Mouse (Mus musculus) midbrain, embryonic 14.5 days (tissue): ENCODE results near the gene Ccdc180. TPM values are rescaled to one million over a fixed set of nuclear protein-coding genes. Genes with fewer than 3 reads are reported as not detected.
A peak's percentile ranks its signal among the peaks of the same experiment; 100 is the strongest.

Experiments
- ATAC-seq: fragments of 200-750 bp; cut with Nextera tagmentation; 2 replicates; pipeline ENCODE4 v1.8.0; 2017; ENCODE audit warnings: moderate number of reproducible peaks, moderate library complexity; ENCODE audit not compliant: low FRiP score, low TSS enrichment
- DNase-seq: peaks from one replicate; pipeline ENCODE4 v3.0.0-alpha.2; 2015
- H3K27ac ChIP-seq: fragments of 300-500 bp; sonication (generic); replicated peaks from 2 replicates; pipeline ENCODE4 v1.5.1; 2014; ENCODE audit warnings: mild to moderate bottlenecking, low read depth, low read length, moderate library complexity
- H3K27me3 ChIP-seq: fragments of 300-500 bp; sonication (generic); 2 replicates; pipeline ENCODE4 v1.6.1; 2014; ENCODE audit warnings: low read length, control low read depth, mixed read lengths; ENCODE audit not compliant: control insufficient read depth, insufficient read depth
- H3K36me3 ChIP-seq: fragments of 300-500 bp; sonication (generic); 2 replicates; pipeline ENCODE4 v1.6.1; 2014; ENCODE audit warnings: low read length, control low read depth; ENCODE audit not compliant: control insufficient read depth, insufficient read depth
- H3K4me1 ChIP-seq: fragments of 300-500 bp; sonication (generic); 2 replicates; pipeline ENCODE4 v1.6.1; 2014; ENCODE audit warnings: mild to moderate bottlenecking, antibody characterized with exemption, low read length, control low read depth; ENCODE audit not compliant: control insufficient read depth, insufficient read depth
- H3K4me2 ChIP-seq: fragments of 300-500 bp; sonication (generic); 2 replicates; pipeline ENCODE4 v1.6.1; 2014; ENCODE audit warnings: mild to moderate bottlenecking, low read length, moderate library complexity
- H3K4me3 ChIP-seq: fragments of 300-500 bp; sonication (generic); replicated peaks from 2 replicates; pipeline ENCODE4 v1.5.1; 2014; ENCODE audit warnings: low read depth, low read length
- H3K9ac ChIP-seq: fragments of 300-500 bp; sonication (generic); replicated peaks from 2 replicates; pipeline ENCODE4 v1.6.1; 2014; ENCODE audit warnings: mild to moderate bottlenecking, low read length, moderate library complexity
- H3K9me3 ChIP-seq: fragments of 300-500 bp; sonication (generic); 2 replicates; pipeline ENCODE4 v1.6.1; 2016; ENCODE audit warnings: low read length, control low read depth, mixed read lengths; ENCODE audit not compliant: control insufficient read depth
- WGBS: fragments of 180-500 bp; shearing (Covaris S2); extraction: QIAGEN DNeasy Blood & Tissue Kit; methylation state at CpG from one replicate; pipeline ENCODE4 v1.1.7; 2014; 5-methylcytosine and 5-hydroxymethylcytosine counted together
- polyA plus RNA-seq: library from polyadenylated mRNA; unstranded; fragments of >200 nt; fragmentation: Nextera tagmentation; extraction: Ambion mirVana; gene quantifications from 2 replicates; pipeline ENCODE4 v1.2.1, GENCODE M21; 2014

Gene Ccdc180
- polyA plus RNA-seq, 1 experiment from 2014 or later = 0.14 TPM

- DNase-seq = no peak
- Histone ChIP-seq H3K9ac (no peak overlapping the region), H3K9me3 (no peaks in the 10 kb centered on the region), H3K36me3 (no peaks in the 10 kb centered on the region), H3K4me2 (no peak overlapping the region), H3K4me1 (no peaks in the 10 kb centered on the region), H3K4me3 (no peak overlapping the region), H3K27me3 (no peaks in the 10 kb centered on the region), H3K27ac (no peak overlapping the region)
- ATAC-seq = no peak
- WGBS = 91% methylated on average over 4 of the region's 4 CpGs
Observed at GRCm38 (mm10) chr4:45956706-45957105, 66.6 kb downstream of the Ccdc180 start.

- H3K27me3 ChIP-seq = no peaks in the 10 kb centered on the region
- H3K9ac ChIP-seq = no peak within 1 kb of the TSS
- H3K9me3 ChIP-seq = no peaks in the 10 kb centered on the region
- H3K4me2 ChIP-seq = no peak within 1 kb of the TSS
- DNase-seq (no peak), ATAC-seq (no peak)
- 83% methylated on average over 10 of the region's 10 CpGs for WGBS
- H3K36me3 ChIP-seq = no peaks in the 10 kb centered on the region
- peaks cover 13% of the 10 kb centered on the region; the same call in 1 of the 2 replicates for H3K4me1 ChIP-seq
- no peak within 1 kb of the TSS for H3K4me3 ChIP-seq
- no peak within 1 kb of the TSS for H3K27ac ChIP-seq
Observed at GRCm38 (mm10) chr4:45964771-45965439, 74.8 kb downstream of the Ccdc180 start, which contains the start of gene Tdrd7. Gene Tdrd7 (plus strand): TSS chr4:45965334.

- H3K9me3 ChIP-seq = no peaks in the 10 kb centered on the region
- H3K9ac ChIP-seq = no peak overlapping the region
- no peak overlapping the region for H3K27ac ChIP-seq
- no peaks in the 10 kb centered on the region for H3K36me3 ChIP-seq
- no peaks in the 10 kb centered on the region for H3K27me3 ChIP-seq
- H3K4me2 ChIP-seq = no peak overlapping the region
- DNase-seq = no peak
- no peak for ATAC-seq
- no peak overlapping the region for H3K4me3 ChIP-seq
- 36% methylated on average over 13 of the region's 13 CpGs for WGBS
- peaks cover 13% of the 10 kb centered on the region; the same call in 1 of the 2 replicates for H3K4me1 ChIP-seq
Observed at GRCm38 (mm10) chr4:45965737-45966447, 75.8 kb downstream of the Ccdc180 start.

DNA sequence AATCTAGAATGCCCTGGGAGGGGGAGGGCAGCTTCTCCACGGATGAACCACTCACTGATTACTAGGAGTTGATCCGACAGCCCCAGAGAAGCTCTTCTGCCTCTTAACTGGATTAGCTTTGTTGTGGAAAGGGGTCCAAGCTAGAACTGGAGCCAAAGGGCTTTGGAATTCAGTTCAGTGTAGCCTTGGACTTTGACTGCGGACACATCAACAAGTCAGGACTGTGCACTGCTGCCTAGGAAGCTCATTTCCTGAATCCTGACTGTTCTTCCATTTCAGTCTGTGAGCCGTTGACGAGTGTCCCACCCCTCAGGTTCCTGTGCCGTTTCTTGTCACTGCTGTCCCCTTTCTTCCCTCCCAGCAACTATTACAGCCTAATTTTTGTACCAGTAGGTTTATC lies 76.6 kb downstream of the Ccdc180 start:
- Histone ChIP-seq H3K36me3 (no peaks in the 10 kb centered on the region), H3K9me3 (no peaks in the 10 kb centered on the region), H3K27me3 (no peaks in the 10 kb centered on the region), H3K27ac (no peak overlapping the region), H3K9ac (no peak overlapping the region), H3K4me2 (no peak overlapping the region), H3K4me1 (peaks cover 13% of the 10 kb centered on the region; the same call in 1 of the 2 replicates), H3K4me3 (no peak overlapping the region)
- no peak for ATAC-seq
- WGBS = 8% methylated on average over 6 of the region's 6 CpGs
- DNase-seq = peak; percentile 21

DNA sequence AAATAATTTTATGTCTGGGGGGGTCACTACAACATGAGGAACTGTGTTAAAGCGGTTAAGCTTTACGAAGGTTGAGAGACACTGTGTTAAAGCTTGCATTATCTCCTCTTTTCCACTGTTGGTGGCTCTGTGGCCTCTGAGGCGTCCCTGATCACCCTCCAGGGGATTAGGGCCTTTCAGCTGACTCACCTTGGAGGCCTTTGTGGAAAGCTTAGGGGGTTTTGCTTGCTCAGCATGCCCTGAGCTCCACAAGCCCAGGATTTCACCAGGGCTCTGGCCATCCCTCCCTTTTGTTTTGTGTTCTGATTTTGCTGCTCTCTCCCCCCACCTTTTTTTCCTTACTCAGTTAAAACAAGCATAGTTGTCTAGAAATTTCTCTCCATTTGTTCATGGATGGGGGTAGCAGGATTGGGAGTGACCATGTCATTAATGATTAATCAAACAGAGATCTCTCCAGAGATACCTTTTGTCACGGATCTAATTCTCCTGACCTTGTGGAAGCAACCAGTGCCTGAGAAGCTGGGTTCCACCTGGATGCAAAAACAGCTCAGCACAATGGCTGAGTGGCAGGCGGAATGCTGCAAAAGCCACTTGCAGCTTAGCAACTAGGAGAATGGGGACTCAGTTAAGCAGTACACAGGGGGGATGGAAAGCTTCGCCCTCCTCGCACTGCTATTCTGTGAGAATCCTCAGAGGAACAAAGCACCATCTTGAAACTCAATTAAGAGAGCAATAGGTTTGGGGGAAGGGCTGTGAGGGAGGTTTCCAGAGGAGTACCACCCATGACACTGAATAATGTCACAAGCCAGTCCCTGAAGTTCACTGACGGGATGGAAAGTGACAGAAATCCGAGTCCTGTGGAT lies 77.6 kb downstream of the Ccdc180 start:
- Histone ChIP-seq H3K9me3 (no peaks in the 10 kb centered on the region), H3K9ac (no peak overlapping the region; the same call in 1 of the 2 replicates), H3K27me3 (no peaks in the 10 kb centered on the region), H3K27ac (0 out of 2 replicates have a peak overlapping the region, but pooled peaks have one; percentile 26), H3K4me1 (peaks cover 15% of the 10 kb centered on the region; the same call in 1 of the 2 replicates), H3K4me3 (no peak overlapping the region), H3K36me3 (no peaks in the 10 kb centered on the region), H3K4me2 (no peak overlapping the region)
- ATAC-seq = no peak
- DNase-seq = peak; percentile 71
- WGBS = 9% methylated on average over 9 of the region's 9 CpGs

- Histone ChIP-seq H3K4me1 (peaks cover 25% of the 10 kb centered on the region), H3K36me3 (no peaks in the 10 kb centered on the region), H3K9me3 (no peaks in the 10 kb centered on the region), H3K9ac (no peak overlapping the region), H3K27me3 (no peaks in the 10 kb centered on the region; the same call in 1 of the 2 replicates), H3K4me2 (no peak overlapping the region), H3K4me3 (no peak overlapping the region), H3K27ac (no peak overlapping the region)
- WGBS = 76% methylated on average over 2 of the region's 2 CpGs
- no peak for DNase-seq
- no peak for ATAC-seq
Observed at GRCm38 (mm10) chr4:45969051-45969450, 78.9 kb downstream of the Ccdc180 start.

- Histone ChIP-seq H3K9me3 (no peaks in the 10 kb centered on the region), H3K27me3 (peaks cover 3% of the 10 kb centered on the region), H3K4me1 (peaks cover 27% of the 10 kb centered on the region), H3K36me3 (no peaks in the 10 kb centered on the region), H3K4me2 (no peak overlapping the region), H3K27ac (no peak overlapping the region), H3K9ac (no peak overlapping the region), H3K4me3 (no peak overlapping the region)
- ATAC-seq (no peak), DNase-seq (no peak)
- 78% methylated on average over 7 of the region's 7 CpGs for WGBS
Observed at GRCm38 (mm10) chr4:45970048-45970560, 80.0 kb downstream of the Ccdc180 start.

GRCm38 (mm10) chr4:45971806-45972447 lies 81.8 kb downstream of the Ccdc180 start:
- Histone ChIP-seq H3K27ac (no peak overlapping the region), H3K9ac (peak overlapping the region; percentile 68), H3K4me1 (peaks cover 27% of the 10 kb centered on the region), H3K36me3 (no peaks in the 10 kb centered on the region), H3K4me2 (peak overlapping the region; percentile 88), H3K4me3 (peak overlapping the region; percentile 82), H3K9me3 (no peaks in the 10 kb centered on the region), H3K27me3 (peaks cover 3% of the 10 kb centered on the region)
- DNase-seq (peak; percentile 97), ATAC-seq (peak; percentile 97)
- WGBS = 4% methylated on average over 51 of the region's 51 CpGs
